Mouse (Mus musculus): ENCODE data around the gene 1500011B03Rik.

- TF ChIP-seq CTCF (IDR thresholded peaks at IDR 0.05; ENCODE audit: low read depth, low read length), result no peak
- TF ChIP-seq GATA1 (IDR thresholded peaks at IDR 0.05; ENCODE audit: borderline replicate concordance, low read length), result no peak
Observed at GRCm38 (mm10) chr5:114771796-114772195, 51.5 kb downstream of the 1500011B03Rik start.

Measured in G1E (cell line).